Mouse (Mus musculus) bone marrow, adult 2 months (tissue): ENCODE results near the gene Gm14180. TPM values are rescaled to one million over a fixed set of nuclear protein-coding genes. Genes with fewer than 3 reads are reported as not detected.
"Not testable (repeated sequence)": the region's sequence is repeated elsewhere in the genome, so short reads cannot be mapped to it uniquely, and the experiment has no call there.

Source experiments
- H3K27ac ChIP-seq: fragments of 200-500 bp; 2 replicates; pipeline ENCODE4 v1.5.1; 2012; ENCODE audit warnings: low read depth, mild to moderate bottlenecking, control low read depth, inconsistent platforms, low read length; ENCODE audit not compliant: control insufficient read depth, poor library complexity, insufficient read depth
- H3K4me1 ChIP-seq: fragments of 200-500 bp; 2 replicates; pipeline ENCODE4 v1.6.1; 2011; ENCODE audit warnings: low read length; ENCODE audit not compliant: control insufficient read depth, insufficient read depth
- H3K4me3 ChIP-seq: fragments of 200-500 bp; replicated peaks from 2 replicates; pipeline ENCODE3; 2011; ENCODE audit warnings: mild to moderate bottlenecking, low read depth, low read length, control low read depth; ENCODE audit not compliant: control insufficient read depth
- CTCF ChIP-seq: fragments of 200-500 bp; IDR thresholded peaks from 2 replicates; pipeline ENCODE4 v1.5.1; 2011; ENCODE audit warnings: low read length, control low read depth; ENCODE audit not compliant: control insufficient read depth, insufficient read depth
- POLR2A ChIP-seq: fragments of 200-500 bp; IDR thresholded peaks from 2 replicates; pipeline ENCODE4 v1.6.1; 2011; ENCODE audit warnings: low read depth, mild to moderate bottlenecking, control low read depth, low read length, borderline replicate concordance; ENCODE audit not compliant: control insufficient read depth
- WGBS: fragments of 180-500 bp; shearing (Covaris S2); methylation state at CpG from one replicate; pipeline ENCODE4 v1.1.7; 2018; 5-methylcytosine and 5-hydroxymethylcytosine counted together
- polyA plus RNA-seq: library from polyadenylated mRNA; stranded (reverse); fragments of >200 nt; gene quantifications from 2 replicates; pipeline ENCODE4 v1.2.4, GENCODE M21; 2011; ENCODE audit warnings: low replicate concordance; ENCODE audit not compliant: missing spikeins, insufficient read depth, insufficient read length

Gene Gm14180
- polyA plus RNA-seq, 1 experiment = not detected

GRCm38 (mm10) chr11:99690463-99690862, 43.6 kb downstream of the Gm14180 start, which contains the start of gene Gm14190:
Gm14190 (minus strand) TSS chr11:99690740.
- H3K4me1 ChIP-seq = no peaks in the 10 kb centered on the region
- no peak within 1 kb of the TSS for H3K27ac ChIP-seq
- WGBS = 86% methylated on average over 1 of the region's 1 CpGs
- H3K4me3 ChIP-seq = no peak within 1 kb of the TSS
- TF ChIP-seq POLR2A (no peak), CTCF (no peak)

GRCm38 (mm10) chr11:99685235-99685634, 48.9 kb downstream of the Gm14180 start:
- not testable (repeated sequence) for H3K4me3 ChIP-seq, H3K27ac ChIP-seq, H3K4me1 ChIP-seq
- WGBS = 60% methylated on average over 1 of the region's 1 CpGs

Other genes with a start within 250 kb of the Gm14180 start
- not detected in 2 replicates for gene Krt23, start 241.2 kb downstream of the Gm14180 start, polyA plus RNA-seq
- not detected in 2 replicates for gene Krt39, start 213.0 kb downstream of the Gm14180 start, polyA plus RNA-seq
- gene Krt40, start 191.1 kb downstream of the Gm14180 start, polyA plus RNA-seq = not detected in 2 replicates
- not detected in 2 replicates for gene Krtap3-3, start 183.4 kb downstream of the Gm14180 start, polyA plus RNA-seq
- gene Krtap3-2, start 177.4 kb downstream of the Gm14180 start, polyA plus RNA-seq = not detected in 2 replicates
- gene Gm11939, start 174.8 kb downstream of the Gm14180 start, polyA plus RNA-seq = not detected in 2 replicates
- gene Krtap3-1, start 167.7 kb downstream of the Gm14180 start, polyA plus RNA-seq = not detected in 2 replicates
- gene Krtap1-5, start 153.3 kb downstream of the Gm14180 start, polyA plus RNA-seq = 1.5 TPM in 1 of 2 replicates, not detected in the other
- not detected in 2 replicates for gene Krtap1-4, start 150.6 kb downstream of the Gm14180 start, polyA plus RNA-seq
- gene Krtap1-3, start 143.0 kb downstream of the Gm14180 start, polyA plus RNA-seq = not detected in 2 replicates
- gene Krtap9-3, start 136.2 kb downstream of the Gm14180 start, polyA plus RNA-seq = not detected in 2 replicates
- not detected in 2 replicates for gene Gm11938, start 131.0 kb downstream of the Gm14180 start, polyA plus RNA-seq
- not detected in 2 replicates for gene Gm11937, start 124.1 kb downstream of the Gm14180 start, polyA plus RNA-seq
- not detected in 2 replicates for gene Krtap2-4, start 119.4 kb downstream of the Gm14180 start, polyA plus RNA-seq
- gene Gm11562, start 113.9 kb downstream of the Gm14180 start, polyA plus RNA-seq = not detected in 2 replicates
- gene Krtap4-1, start 106.1 kb downstream of the Gm14180 start, polyA plus RNA-seq = not detected in 2 replicates
- not detected in 2 replicates for gene Krtap4-2, start 99.2 kb downstream of the Gm14180 start, polyA plus RNA-seq
- not detected in 2 replicates for gene Krtap4-7, start 90.2 kb downstream of the Gm14180 start, polyA plus RNA-seq
- not detected in 2 replicates for gene Gm11555, start 84.1 kb downstream of the Gm14180 start, polyA plus RNA-seq
- not detected in 2 replicates for gene Gm11563, start 75.3 kb downstream of the Gm14180 start, polyA plus RNA-seq
- not detected in 2 replicates for gene Krtap4-6, start 68.3 kb downstream of the Gm14180 start, polyA plus RNA-seq
- not detected in 2 replicates for gene Gm14190, start 43.5 kb downstream of the Gm14180 start, polyA plus RNA-seq
- not detected in 2 replicates for gene Gm11595, start 38.6 kb upstream of the Gm14180 start, polyA plus RNA-seq
- not detected in 2 replicates for gene Krtap4-8, start 46.4 kb upstream of the Gm14180 start, polyA plus RNA-seq
- not detected in 2 replicates for gene Krtap4-9, start 50.9 kb upstream of the Gm14180 start, polyA plus RNA-seq
- not detected in 2 replicates for gene Gm11596, start 59.2 kb upstream of the Gm14180 start, polyA plus RNA-seq
- not detected in 2 replicates for gene Gm11569, start 64.6 kb upstream of the Gm14180 start, polyA plus RNA-seq
- gene Gm11554, start 70.2 kb upstream of the Gm14180 start, polyA plus RNA-seq = not detected in 2 replicates
- gene Krtap4-13, start 75.6 kb upstream of the Gm14180 start, polyA plus RNA-seq = not detected in 2 replicates
- not detected in 2 replicates for gene Gm11564, start 81.4 kb upstream of the Gm14180 start, polyA plus RNA-seq
- not detected in 2 replicates for gene 2300003K06Rik, start 103.8 kb upstream of the Gm14180 start, polyA plus RNA-seq
- gene Krtap4-16, start 117.3 kb upstream of the Gm14180 start, polyA plus RNA-seq = not detected in 2 replicates
- gene Gm11568, start 123.6 kb upstream of the Gm14180 start, polyA plus RNA-seq = not detected in 2 replicates
- gene Gm11559, start 130.2 kb upstream of the Gm14180 start, polyA plus RNA-seq = not detected in 2 replicates
- gene Krtap9-1, start 139.1 kb upstream of the Gm14180 start, polyA plus RNA-seq = not detected in 2 replicates
- gene Gm11567, start 144.9 kb upstream of the Gm14180 start, polyA plus RNA-seq = not detected in 2 replicates
- not detected in 2 replicates for gene Krtap31-1, start 173.6 kb upstream of the Gm14180 start, polyA plus RNA-seq
- not detected in 2 replicates for gene Gm11565, start 180.5 kb upstream of the Gm14180 start, polyA plus RNA-seq
- gene Krtap31-2, start 202.0 kb upstream of the Gm14180 start, polyA plus RNA-seq = not detected in 2 replicates
- gene Krtap9-5, start 214.2 kb upstream of the Gm14180 start, polyA plus RNA-seq = not detected in 2 replicates
- gene Krtap29-1, start 244.8 kb upstream of the Gm14180 start, polyA plus RNA-seq = not detected in 2 replicates